Mouse (Mus musculus) small intestine, adult 2 months (tissue): Measurements from ENCODE around the gene Dnaic1.

ENCODE experiments used
- CTCF ChIP-seq: fragments of 200-500 bp; IDR thresholded peaks from 2 replicates; pipeline ENCODE4 v1.5.1; 2012; ENCODE audit warnings: low read depth, mild to moderate bottlenecking, control low read depth, inconsistent platforms, low read length, moderate library complexity, mixed read lengths; ENCODE audit not compliant: insufficient replicate concordance, insufficient read length; ENCODE audit errors: extremely low read depth
- POLR2A ChIP-seq: fragments of 200-500 bp; IDR thresholded peaks from 2 replicates; pipeline ENCODE4 v1.6.1; 2012; ENCODE audit warnings: low read depth, mild to moderate bottlenecking, control low read depth, inconsistent platforms, low read length, moderate library complexity

DNA sequence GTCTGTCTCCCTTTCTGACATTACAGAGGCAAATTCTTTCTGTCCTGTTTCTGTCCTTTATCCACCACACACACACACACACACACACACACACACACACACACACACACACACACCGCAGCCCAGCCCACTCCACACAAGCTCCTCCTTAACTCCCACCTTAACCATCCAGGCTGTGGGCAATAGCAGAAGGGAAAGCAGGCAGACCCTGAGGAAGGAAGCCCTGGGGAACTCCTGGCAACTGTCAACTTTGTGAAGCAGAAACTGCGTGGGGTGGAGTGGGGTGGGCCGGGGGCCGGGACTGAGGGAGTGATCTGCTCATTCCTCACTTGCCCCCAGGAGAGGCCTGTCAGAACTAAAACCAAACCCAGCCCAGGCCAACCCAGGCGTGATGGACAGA lies 101.9 kb downstream of the Dnaic1 start:
- TF ChIP-seq CTCF: no peak
- no peak for TF ChIP-seq POLR2A
